ENCODE assay signal across 9 mouse cellular contexts in the genomic region with DNA sequence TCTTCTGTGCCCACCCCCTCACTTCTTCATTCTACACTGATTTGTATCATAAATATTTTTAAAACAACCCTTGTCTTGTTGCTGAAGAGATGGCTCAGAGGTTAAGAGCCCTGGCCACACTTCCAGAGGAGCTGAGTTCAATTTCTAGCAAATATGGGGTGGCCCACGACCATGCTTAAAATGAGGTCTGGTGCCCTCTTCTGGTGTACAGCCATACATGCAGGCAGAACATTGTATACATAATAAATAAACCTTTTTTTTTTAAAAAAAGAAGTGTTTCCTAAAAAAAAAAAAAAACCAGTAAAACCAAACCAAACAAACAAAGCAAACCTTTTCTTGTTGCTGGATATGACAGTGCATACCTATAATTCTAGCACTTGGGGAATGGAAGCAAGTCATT.
DNase-seq lines count a peak whose midpoint lies in the region; ATAC-seq and TF ChIP-seq lines count a peak whose summit lies in the region.
"Had no signal": no experiment of that assay in that cellular context is flagged by ENCODE, and none has a peak within 500 bp of the region (broad histone marks: within the 10 kb centered on the region; RNA-seq: fewer than 3 reads in every experiment).

No protein-coding gene starts in this region.

- H3K4me1 ChIP-seq in liver, adult 2 months (ENCODE audit: control insufficient read depth, insufficient read depth, low read length), result no peaks in the 10 kb centered on the region
- H3K4me1 ChIP-seq in liver, embryonic 12.5 days, result no peaks in the 10 kb centered on the region
- H3K4me1 ChIP-seq: heart, embryonic 13.5 days had no signal

- DNase-seq in adrenal gland, postnatal 14 days, result peak; percentile 37
- no peak for DNase-seq in adrenal gland, adult 2 months
- DNase-seq in liver, adult 2 months (ENCODE audit: extremely low read depth, low read depth, low spot score), result peak; percentile 10
- peak; percentile 10 for DNase-seq in embryo, embryonic 9.5 days (ENCODE audit: extremely low spot score)
- peak; percentile 20 for DNase-seq in neural tube, embryonic 10.5 days (ENCODE audit: extremely low spot score, low spot score)
- no peak for DNase-seq in right cerebral cortex, postnatal 36 days (ENCODE audit: low spot score in 2 of 2)
- DNase-seq in layer of hippocampus, adult 9-11 months, result no peak

- no peak for ATAC-seq in liver, embryonic 12.5 days

- no peak overlapping the region for H3K4me3 ChIP-seq in liver, adult 2 months (ENCODE audit: insufficient read depth, low read depth, low read length)
- H3K4me3 ChIP-seq in liver, embryonic 12.5 days, result no peak overlapping the region
- H3K4me3 ChIP-seq: heart, embryonic 13.5 days had no signal

- H3K79me2 ChIP-seq in liver, adult 2 months (ENCODE audit: control insufficient read depth, insufficient read depth, low read length), result no peaks in the 10 kb centered on the region

- no peak overlapping the region for H3K9ac ChIP-seq in liver, adult 2 months (ENCODE audit: low read depth, low read length)
- no peak overlapping the region for H3K9ac ChIP-seq in liver, embryonic 12.5 days
- H3K9ac ChIP-seq: heart, embryonic 13.5 days had no signal

- H3K36me3 ChIP-seq in liver, adult 2 months (ENCODE audit: control insufficient read depth, insufficient read depth, low read length), result no peaks in the 10 kb centered on the region
- no peaks in the 10 kb centered on the region for H3K36me3 ChIP-seq in liver, embryonic 12.5 days
- H3K36me3 ChIP-seq: heart, embryonic 13.5 days had no signal

- no peaks in the 10 kb centered on the region for H3K27me3 ChIP-seq in liver, adult 2 months (ENCODE audit: control insufficient read depth, insufficient read depth, low read length)
- H3K27me3 ChIP-seq in liver, embryonic 12.5 days (replicated peaks), result no peaks in the 10 kb centered on the region
- H3K27me3 ChIP-seq: heart, embryonic 13.5 days had no signal

- H3K9me3 ChIP-seq in liver, embryonic 12.5 days (replicated peaks), result no peaks in the 10 kb centered on the region
- H3K9me3 ChIP-seq: heart, embryonic 13.5 days had no signal

- H3K4me2 ChIP-seq in liver, embryonic 12.5 days, result no peak overlapping the region
- H3K4me2 ChIP-seq: heart, embryonic 13.5 days had no signal

- no peak overlapping the region for H3K27ac ChIP-seq in liver, adult 2 months (replicated peaks; ENCODE audit: insufficient read depth, low read depth, low read length)
- H3K27ac ChIP-seq in liver, embryonic 12.5 days, result no peak overlapping the region
- H3K27ac ChIP-seq: heart, embryonic 13.5 days had no signal

- TF ChIP-seq POLR2A in liver, adult 2 months (IDR thresholded peaks at IDR 0.05; ENCODE audit: extremely low read depth, insufficient read depth, low read length), result no peak

- TF ChIP-seq CTCF in liver, adult 2 months (IDR thresholded peaks at IDR 0.05; ENCODE audit: low read depth, low read length), result peak; percentile 56

- WGBS in liver, adult 2 months, result 22% methylated on average over 1 of the region's 1 CpGs
- WGBS in liver, embryonic 12.5 days (ENCODE audit: insufficient replicate concordance), result 19% methylated on average over 1 of the region's 1 CpGs

Comparison
In these comparisons a context has a peak if more than half of its experiments do, and no peak if none do; other contexts are left out.
1. DNase-seq: peak in adrenal gland, postnatal 14 days (single experiment), liver, adult 2 months (single experiment), embryo, embryonic 9.5 days (single experiment) and neural tube, embryonic 10.5 days (single experiment); none in adrenal gland, adult 2 months (single experiment), right cerebral cortex, postnatal 36 days (0 of 2) and layer of hippocampus, adult 9-11 months (single experiment).